Mouse (Mus musculus) urinary bladder, postnatal 36 days (tissue): ENCODE measurements at regions not wholly inside any gene's neighbourhood (a gene's known extent, or its start where the extent isn't known, plus 50 kb on each side); places are given as distances from the start of the nearest gene placed in this dataset.

Experiments used
- DNase-seq, 2 experiments: peaks; one replicate each; pipeline ENCODE4 v3.0.0; 2022; ENCODE audit warnings: low spot score in 2 of 2, mixed read lengths in 1 of 2

- no peak for DNase-seq
Observed at GRCm38 (mm10) chr13:53055697-53056096, 74.8 kb upstream of the Nfil3 start.

- no peak for DNase-seq
Observed at GRCm38 (mm10) chr13:53053211-53053610, 72.3 kb upstream of the Nfil3 start.

- no peak for DNase-seq
Observed at GRCm38 (mm10) chr13:53052806-53053205, 71.9 kb upstream of the Nfil3 start.

DNA sequence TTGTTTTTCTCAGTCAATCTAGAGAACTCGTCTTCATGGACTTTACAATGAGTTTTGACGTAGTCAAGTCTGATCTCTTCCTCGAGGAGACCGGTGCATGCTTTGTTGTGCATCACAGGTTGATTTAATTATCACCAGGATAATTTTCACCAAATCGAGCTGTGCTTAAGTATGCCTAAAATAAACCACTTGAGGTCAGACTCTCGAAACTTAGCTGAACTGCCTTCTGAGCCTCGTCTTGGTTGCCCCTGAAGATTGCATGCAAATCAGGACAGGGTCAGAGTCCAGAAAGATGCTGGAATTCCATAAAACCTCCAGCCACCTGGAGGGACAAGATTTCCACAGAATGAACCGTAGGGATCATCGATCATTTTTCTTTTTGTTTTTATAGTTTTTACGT is 71.3 kb upstream of the Nfil3 start:
- no peak for DNase-seq

- no peak for DNase-seq
Observed at GRCm38 (mm10) chr13:53051386-53051785, 70.5 kb upstream of the Nfil3 start.

GRCm38 (mm10) chr13:53049176-53049575 is 68.3 kb upstream of the Nfil3 start:
- peak; percentile 26 to 61 for DNase-seq

DNA sequence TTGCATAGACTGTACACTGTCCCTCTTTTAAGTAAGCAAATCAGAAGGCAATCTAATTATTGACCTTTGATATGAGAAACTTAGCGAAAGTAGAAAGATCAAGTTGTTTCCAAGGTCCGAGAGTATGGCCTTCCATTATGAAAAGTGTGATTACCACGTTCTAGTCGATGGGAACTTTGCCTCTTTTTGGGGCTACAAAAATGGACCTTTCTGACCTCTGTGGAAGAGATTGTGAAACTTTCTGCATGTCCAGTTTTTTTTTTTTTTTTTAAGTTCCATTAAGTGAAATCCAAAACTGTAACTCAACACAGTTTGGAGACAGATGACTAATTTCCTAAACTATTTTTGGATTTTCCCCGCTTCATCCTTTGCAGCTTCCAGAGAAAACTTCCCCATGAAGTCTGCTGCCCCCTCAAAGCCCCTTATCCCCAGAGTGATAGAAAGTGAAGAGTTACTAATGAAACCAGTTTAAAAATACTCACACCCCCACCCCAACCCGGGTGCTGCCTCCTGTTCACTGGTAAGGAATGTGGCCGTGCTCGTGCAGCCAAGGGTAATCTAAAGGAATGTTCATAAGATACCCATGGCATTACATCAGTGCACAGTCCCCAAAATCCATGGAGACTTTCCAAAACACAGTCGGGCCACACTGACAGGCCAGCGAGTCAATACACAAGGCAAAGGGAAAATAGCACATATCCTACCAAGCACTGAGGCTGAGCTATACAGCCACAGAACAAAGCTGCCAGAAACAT is 52.5 kb upstream of the Nfil3 start:
- peak in 1 of 2 experiments; percentile 9 for DNase-seq
